Mouse (Mus musculus) cerebellum, adult 2 months (tissue): ENCODE measurements at regions not wholly inside any gene's neighbourhood (a gene's known extent, or its start where the extent isn't known, plus 50 kb on each side); places are given as distances from the start of the nearest gene placed in this dataset.

Experiments
- DNase-seq, 2 experiments: peaks; one replicate each; pipeline ENCODE4 v3.0.0; 2021
- H3K27ac ChIP-seq: fragments of 200-500 bp; 2 replicates; pipeline ENCODE4 v1.5.1; 2012; ENCODE audit warnings: low read length, control low read depth, inconsistent platforms; ENCODE audit not compliant: insufficient read depth
- H3K27me3 ChIP-seq: fragments of 200-500 bp; 2 replicates; pipeline ENCODE4 v1.6.1; 2012; ENCODE audit warnings: inconsistent platforms, mild to moderate bottlenecking, low read length, moderate library complexity; ENCODE audit not compliant: control insufficient read depth, insufficient read depth
- H3K4me1 ChIP-seq: fragments of 200-500 bp; 2 replicates; pipeline ENCODE4 v1.6.1; 2011; ENCODE audit warnings: low read length; ENCODE audit not compliant: control insufficient read depth, insufficient read depth
- H3K4me3 ChIP-seq: fragments of 200-500 bp; replicated peaks from 2 replicates; pipeline ENCODE3; 2011; ENCODE audit warnings: mild to moderate bottlenecking, low read depth, low read length, control low read depth; ENCODE audit not compliant: insufficient read depth
- CTCF ChIP-seq: fragments of 200-500 bp; IDR thresholded peaks from 2 replicates; pipeline ENCODE4 v1.5.1; 2011; ENCODE audit warnings: low read depth, mild to moderate bottlenecking, control low read depth, low read length, moderate library complexity, borderline replicate concordance; ENCODE audit not compliant: insufficient read depth
- POLR2A ChIP-seq: fragments of 200-500 bp; IDR thresholded peaks from 2 replicates; pipeline ENCODE4 v1.6.1; 2011; ENCODE audit warnings: low read length, control low read depth, borderline replicate concordance; ENCODE audit not compliant: insufficient read depth
- WGBS: fragments of 180-500 bp; shearing (Covaris S2); methylation state at CpG from one replicate; pipeline ENCODE4 v1.1.7; 2018; 5-methylcytosine and 5-hydroxymethylcytosine counted together

GRCm38 (mm10) chr6:49523184-49523583, 127.8 kb downstream of the Stk31 start:
- Histone ChIP-seq H3K27me3 (no peaks in the 10 kb centered on the region), H3K27ac (no peak overlapping the region), H3K4me1 (no peaks in the 10 kb centered on the region), H3K4me3 (no peak overlapping the region)
- WGBS: 0% methylated on average over 1 of the region's 1 CpGs
- peak; percentile 15 to 32 for DNase-seq
- TF ChIP-seq CTCF (peak; percentile 32; the same call in 1 of the 2 replicates), POLR2A (no peak)

DNA sequence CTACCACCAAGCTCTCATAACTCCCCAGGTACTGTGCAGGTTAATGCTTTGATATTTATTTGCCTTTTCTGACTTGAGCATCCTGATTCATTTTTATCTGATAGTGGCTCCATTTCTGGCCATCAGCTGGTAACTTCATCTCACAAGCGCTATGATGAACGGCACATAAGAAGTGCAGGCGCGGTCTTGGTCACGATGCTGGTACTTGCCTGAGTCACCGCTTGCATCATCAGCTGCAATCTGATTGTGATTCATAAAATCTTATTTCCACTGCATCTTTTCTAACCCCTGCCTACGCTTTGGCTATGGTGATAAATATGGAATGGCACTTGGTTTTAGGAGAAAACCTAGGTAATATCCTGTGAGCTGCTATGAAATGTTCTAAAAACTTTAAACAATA, 128.3 kb downstream of the Stk31 start:
- DNase-seq: no peak
- no peak overlapping the region for H3K4me3 ChIP-seq
- H3K4me1 ChIP-seq: no peaks in the 10 kb centered on the region
- TF ChIP-seq CTCF (no peak), POLR2A (no peak)
- H3K27me3 ChIP-seq: no peaks in the 10 kb centered on the region
- 91% methylated on average over 7 of the region's 7 CpGs for WGBS
- no peak overlapping the region for H3K27ac ChIP-seq

GRCm38 (mm10) chr6:49533956-49534355, 138.6 kb downstream of the Stk31 start:
- no peaks in the 10 kb centered on the region for H3K27me3 ChIP-seq
- 92% methylated on average over 9 of the region's 9 CpGs for WGBS
- DNase-seq: no peak
- TF ChIP-seq POLR2A (no peak), CTCF (no peak)
- H3K4me1 ChIP-seq: no peaks in the 10 kb centered on the region
- H3K4me3 ChIP-seq: no peak overlapping the region
- no peak overlapping the region for H3K27ac ChIP-seq

DNA sequence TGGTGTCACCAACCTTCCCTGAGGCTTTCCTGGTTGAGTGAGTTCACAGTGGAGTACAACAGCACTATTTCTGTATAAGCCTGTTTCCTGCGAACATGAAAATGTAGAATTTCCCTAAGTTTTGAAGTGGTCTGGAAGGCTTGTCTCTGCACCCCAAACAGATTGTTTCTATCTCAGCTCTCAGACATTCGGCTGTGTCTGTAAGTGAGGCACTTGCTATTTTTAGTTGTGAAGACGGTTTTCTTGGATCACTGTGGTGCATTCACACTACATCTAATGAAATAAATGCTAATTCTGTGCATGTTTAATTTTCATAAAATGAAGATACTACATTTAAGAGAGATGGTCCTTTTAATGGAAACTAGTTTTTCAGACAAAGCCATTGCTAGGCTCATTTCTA, 139.1 kb downstream of the Stk31 start:
- Histone ChIP-seq H3K4me1 (no peaks in the 10 kb centered on the region), H3K27me3 (no peaks in the 10 kb centered on the region), H3K27ac (no peak overlapping the region), H3K4me3 (no peak overlapping the region)
- WGBS: 81% methylated on average over 3 of the region's 3 CpGs
- TF ChIP-seq CTCF: no peak
- TF ChIP-seq POLR2A: no peak
- DNase-seq: no peak

- Histone ChIP-seq H3K27me3 (no peaks in the 10 kb centered on the region), H3K27ac (no peak overlapping the region), H3K4me1 (no peaks in the 10 kb centered on the region), H3K4me3 (no peak overlapping the region)
- no peak for DNase-seq
- 94% methylated on average over 7 of the region's 7 CpGs for WGBS
- TF ChIP-seq CTCF (no peak), POLR2A (no peak)
Observed at GRCm38 (mm10) chr6:49544946-49545345, 149.5 kb downstream of the Stk31 start.

- 86% methylated on average over 10 of the region's 10 CpGs for WGBS
- H3K4me3 ChIP-seq: no peak overlapping the region
- H3K4me1 ChIP-seq: no peaks in the 10 kb centered on the region
- no peaks in the 10 kb centered on the region for H3K27me3 ChIP-seq
- no peak for DNase-seq
- no peak overlapping the region for H3K27ac ChIP-seq
- TF ChIP-seq CTCF (no peak), POLR2A (no peak)
Observed at GRCm38 (mm10) chr6:49555069-49555468, 159.7 kb downstream of the Stk31 start.

GRCm38 (mm10) chr6:49558508-49558907, 163.1 kb downstream of the Stk31 start:
- Histone ChIP-seq H3K4me1 (no peaks in the 10 kb centered on the region), H3K27ac (no peak overlapping the region), H3K4me3 (no peak overlapping the region), H3K27me3 (no peaks in the 10 kb centered on the region)
- 53% methylated on average over 1 of the region's 1 CpGs for WGBS
- no peak for DNase-seq
- TF ChIP-seq CTCF (no peak), POLR2A (no peak)

GRCm38 (mm10) chr6:49559112-49559511, 163.7 kb downstream of the Stk31 start:
- no peak overlapping the region for H3K27ac ChIP-seq
- H3K4me3 ChIP-seq: no peak overlapping the region
- no peak for DNase-seq

GRCm38 (mm10) chr6:49578340-49578739, 182.9 kb downstream of the Stk31 start:
- H3K27ac ChIP-seq: no peak overlapping the region
- no peak for TF ChIP-seq CTCF
- no peak for TF ChIP-seq POLR2A
- WGBS: 79% methylated on average over 6 of the region's 6 CpGs
- H3K4me3 ChIP-seq: no peak overlapping the region
- H3K4me1 ChIP-seq: peaks cover 12% of the 10 kb centered on the region
- H3K27me3 ChIP-seq: no peaks in the 10 kb centered on the region
- DNase-seq: no peak

More at GRCm38 (mm10) chr6:49559112-49559511, 163.7 kb downstream of the Stk31 start:
- no peak for TF ChIP-seq POLR2A
- TF ChIP-seq CTCF: no peak
- H3K27me3 ChIP-seq: no peaks in the 10 kb centered on the region
- 88% methylated on average over 11 of the region's 11 CpGs for WGBS
- H3K4me1 ChIP-seq: no peaks in the 10 kb centered on the region
